Mouse (Mus musculus) midbrain, embryonic 12.5 days (tissue): ENCODE measurements around the gene Aurka. TPM values are rescaled to one million over a fixed set of nuclear protein-coding genes. Genes with fewer than 3 reads are reported as not detected.

Experiments used
- ATAC-seq: fragments of 200-750 bp; cut with Nextera tagmentation; 2 replicates; pipeline ENCODE4 v1.8.0; 2017; ENCODE audit warnings: low read depth, moderate TSS enrichment, moderate library complexity; ENCODE audit not compliant: low FRiP score
- H3K27ac ChIP-seq: fragments of 300-500 bp; sonication (generic); replicated peaks from 2 replicates; pipeline ENCODE4 v1.5.1; 2016; ENCODE audit warnings: mild to moderate bottlenecking
- H3K27me3 ChIP-seq: fragments of 300-500 bp; sonication (generic); 2 replicates; pipeline ENCODE4 v1.6.1; 2016; ENCODE audit warnings: mild to moderate bottlenecking
- H3K36me3 ChIP-seq: fragments of 300-500 bp; sonication (generic); 2 replicates; pipeline ENCODE4 v1.6.1; 2016
- H3K4me1 ChIP-seq: fragments of 300-500 bp; sonication (generic); 2 replicates; pipeline ENCODE4 v1.6.1; 2016
- H3K4me2 ChIP-seq: fragments of 300-500 bp; sonication (generic); replicated peaks from 2 replicates; pipeline ENCODE4 v1.6.1; 2016; ENCODE audit warnings: mild to moderate bottlenecking, moderate library complexity
- H3K4me3 ChIP-seq: fragments of 300-500 bp; sonication (generic); 2 replicates; pipeline ENCODE4 v1.5.1; 2016; ENCODE audit warnings: mild to moderate bottlenecking
- H3K9ac ChIP-seq: fragments of 300-500 bp; sonication (generic); replicated peaks from 2 replicates; pipeline ENCODE4 v1.6.1; 2016; ENCODE audit warnings: mild to moderate bottlenecking, moderate library complexity
- H3K9me3 ChIP-seq: fragments of 300-500 bp; sonication (generic); 2 replicates; pipeline ENCODE4 v1.6.1; 2016; ENCODE audit warnings: mild to moderate bottlenecking
- WGBS: fragments of 180-500 bp; shearing (Covaris S2); methylation state at CpG from one replicate; pipeline ENCODE4 v1.1.7; 2016; 5-methylcytosine and 5-hydroxymethylcytosine counted together
- polyA plus RNA-seq: library from polyadenylated mRNA; unstranded; fragments of >200 nt; fragmentation: Nextera tagmentation; extraction: Ambion mirVana; gene quantifications from 2 replicates; pipeline ENCODE4 v1.2.1, GENCODE M21; 2016

Aurka gene
- polyA plus RNA-seq, 1 experiment from 2014 or later = 111 TPM

DNA sequence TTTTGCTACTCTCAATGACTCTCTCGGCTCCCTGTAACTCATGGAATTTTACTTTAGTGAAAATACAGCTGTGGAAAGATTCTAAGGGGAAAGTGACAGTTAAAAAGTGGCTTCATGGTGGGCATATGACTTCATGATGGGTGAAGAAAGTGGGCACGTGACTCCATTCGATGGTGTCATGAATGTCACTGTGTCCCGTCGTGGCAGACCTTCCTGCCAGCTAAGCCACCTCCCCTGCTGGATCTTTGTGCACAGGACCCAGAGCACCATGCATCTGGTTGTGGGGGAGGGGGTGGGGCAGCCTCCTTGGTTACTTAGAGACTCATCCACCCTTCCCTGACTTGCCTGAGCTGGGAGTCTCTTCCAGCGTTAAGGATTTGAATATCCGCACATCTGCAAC is 33.9 kb upstream of the Aurka start:
- H3K27ac ChIP-seq = no peak overlapping the region
- 64% methylated on average over 7 of the region's 7 CpGs for WGBS
- H3K27me3 ChIP-seq = no peaks in the 10 kb centered on the region
- H3K4me2 ChIP-seq = no peak overlapping the region
- H3K36me3 ChIP-seq = no peaks in the 10 kb centered on the region
- no peaks in the 10 kb centered on the region for H3K4me1 ChIP-seq
- H3K9ac ChIP-seq = no peak overlapping the region
- ATAC-seq = no peak
- H3K4me3 ChIP-seq = no peak overlapping the region
- no peaks in the 10 kb centered on the region for H3K9me3 ChIP-seq

DNA sequence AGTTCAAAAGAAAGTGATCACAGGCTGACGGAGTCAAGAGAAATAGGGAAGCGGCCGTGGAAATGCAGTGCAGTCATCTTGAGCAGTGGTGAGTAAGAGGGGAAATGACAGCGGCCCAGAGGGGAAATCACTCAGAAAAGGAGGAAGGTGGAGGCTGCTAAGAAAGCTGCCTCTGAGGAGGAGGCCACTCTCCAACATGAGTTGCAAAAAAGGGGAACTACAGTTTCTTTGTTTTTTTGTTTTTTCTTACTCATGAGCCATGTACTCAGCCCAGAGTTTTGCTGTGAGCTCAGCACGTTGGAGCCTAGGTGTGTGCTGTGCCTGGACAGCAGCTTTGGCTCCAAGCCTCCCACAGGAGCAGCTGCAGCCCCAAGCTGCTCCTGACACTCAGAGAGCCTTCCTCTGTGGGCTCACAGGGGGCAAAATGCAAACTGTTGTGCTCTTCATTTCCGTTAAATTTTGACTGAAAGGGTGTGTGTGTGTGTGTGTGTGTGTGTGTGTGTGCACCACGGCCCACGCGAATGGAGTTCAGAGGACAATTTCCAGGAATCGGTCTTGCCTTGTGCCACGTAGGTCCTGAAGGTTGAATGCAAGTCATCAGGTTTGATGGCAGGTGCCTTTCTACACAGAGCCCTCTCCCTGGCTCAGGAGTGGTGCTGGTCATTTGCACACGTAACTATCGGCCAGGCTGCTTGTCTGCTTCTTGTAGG is 30.9 kb upstream of the Aurka start:
- no peak overlapping the region for H3K4me2 ChIP-seq
- no peaks in the 10 kb centered on the region for H3K4me1 ChIP-seq
- 79% methylated on average over 13 of the region's 13 CpGs for WGBS
- no peak overlapping the region for H3K27ac ChIP-seq
- H3K27me3 ChIP-seq = no peaks in the 10 kb centered on the region
- no peaks in the 10 kb centered on the region for H3K36me3 ChIP-seq
- H3K9me3 ChIP-seq = no peaks in the 10 kb centered on the region
- no peak for ATAC-seq
- H3K9ac ChIP-seq = no peak overlapping the region
- no peak overlapping the region for H3K4me3 ChIP-seq

DNA sequence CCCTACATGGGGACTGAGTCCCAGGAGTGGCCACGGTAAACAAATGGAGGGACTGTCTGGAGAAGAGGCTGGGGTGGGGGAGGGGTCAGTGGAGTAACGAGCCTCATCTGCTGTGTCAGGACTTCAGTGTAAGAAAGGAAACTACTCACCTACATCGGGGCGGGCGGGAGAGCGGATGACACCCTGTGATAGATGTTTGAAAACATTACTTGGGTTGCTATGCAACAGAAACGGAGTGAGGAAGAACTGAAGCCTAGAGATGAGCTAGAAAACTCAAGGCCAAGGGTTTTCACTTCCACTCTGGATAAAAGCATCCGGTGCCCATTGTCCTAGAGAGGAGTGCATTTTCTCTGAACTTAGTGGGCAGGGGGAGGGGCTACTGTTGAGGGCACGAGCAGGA is 29.6 kb upstream of the Aurka start:
- Histone ChIP-seq H3K4me3 (no peak overlapping the region), H3K4me1 (peaks cover 5% of the 10 kb centered on the region; the same call in 1 of the 2 replicates), H3K9me3 (no peaks in the 10 kb centered on the region), H3K27me3 (no peaks in the 10 kb centered on the region), H3K36me3 (no peaks in the 10 kb centered on the region), H3K9ac (no peak overlapping the region), H3K27ac (no peak overlapping the region), H3K4me2 (no peak overlapping the region)
- WGBS = 42% methylated on average over 9 of the region's 9 CpGs
- no peak for ATAC-seq

DNA sequence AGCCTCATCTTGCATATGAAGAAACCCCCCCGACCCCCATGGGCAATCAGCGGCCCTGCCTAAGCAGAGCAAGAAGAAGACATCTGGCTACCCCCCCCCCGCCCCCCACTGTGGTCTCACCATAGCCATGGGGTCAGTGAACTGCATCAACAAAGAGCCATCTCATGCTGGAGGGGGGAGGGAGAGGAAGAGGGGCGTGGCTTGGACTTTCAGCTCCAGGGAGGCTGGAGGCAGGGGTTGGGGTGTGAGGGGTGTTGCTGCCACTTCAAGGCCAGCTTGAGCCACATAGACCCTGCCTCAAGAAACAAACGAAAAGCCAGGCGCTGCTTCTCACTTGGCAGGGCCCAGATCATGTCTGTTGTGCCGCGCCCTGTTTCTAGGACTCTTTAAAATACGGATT is 25.6 kb upstream of the Aurka start:
- H3K9me3 ChIP-seq = no peaks in the 10 kb centered on the region
- no peaks in the 10 kb centered on the region for H3K27me3 ChIP-seq
- H3K4me2 ChIP-seq = no peak overlapping the region
- no peak for ATAC-seq
- no peak overlapping the region for H3K27ac ChIP-seq
- no peak overlapping the region for H3K9ac ChIP-seq
- no peak overlapping the region for H3K4me3 ChIP-seq
- WGBS = 47% methylated on average over 9 of the region's 9 CpGs
- no peaks in the 10 kb centered on the region for H3K36me3 ChIP-seq
- peaks cover 5% of the 10 kb centered on the region; the same call in 1 of the 2 replicates for H3K4me1 ChIP-seq

DNA sequence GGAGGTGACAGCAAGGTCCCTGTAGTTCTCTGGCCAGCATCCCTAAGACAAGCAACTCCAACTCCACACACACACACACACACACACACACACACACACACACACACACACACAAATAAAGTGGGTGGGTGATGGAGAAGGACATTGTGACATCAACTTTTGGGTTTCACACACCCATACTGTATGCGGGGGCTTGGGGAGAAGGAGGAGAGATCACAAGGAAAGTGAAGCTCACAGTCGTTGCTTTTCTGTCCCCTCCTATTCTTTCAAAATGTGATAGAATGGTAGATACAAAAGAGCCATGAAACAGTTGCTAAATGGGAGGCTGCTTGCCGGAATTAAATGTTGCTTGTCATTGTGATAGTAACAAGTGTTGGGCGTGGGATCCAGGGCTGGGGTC is 24.3 kb upstream of the Aurka start:
- no peak overlapping the region for H3K27ac ChIP-seq
- peaks cover 5% of the 10 kb centered on the region; the same call in 1 of the 2 replicates for H3K4me1 ChIP-seq
- no peaks in the 10 kb centered on the region for H3K9me3 ChIP-seq
- no peak overlapping the region for H3K4me3 ChIP-seq
- H3K4me2 ChIP-seq = no peak overlapping the region
- 80% methylated on average over 4 of the region's 4 CpGs for WGBS
- H3K9ac ChIP-seq = no peak overlapping the region
- H3K27me3 ChIP-seq = no peaks in the 10 kb centered on the region
- no peaks in the 10 kb centered on the region for H3K36me3 ChIP-seq
- ATAC-seq = no peak

DNA sequence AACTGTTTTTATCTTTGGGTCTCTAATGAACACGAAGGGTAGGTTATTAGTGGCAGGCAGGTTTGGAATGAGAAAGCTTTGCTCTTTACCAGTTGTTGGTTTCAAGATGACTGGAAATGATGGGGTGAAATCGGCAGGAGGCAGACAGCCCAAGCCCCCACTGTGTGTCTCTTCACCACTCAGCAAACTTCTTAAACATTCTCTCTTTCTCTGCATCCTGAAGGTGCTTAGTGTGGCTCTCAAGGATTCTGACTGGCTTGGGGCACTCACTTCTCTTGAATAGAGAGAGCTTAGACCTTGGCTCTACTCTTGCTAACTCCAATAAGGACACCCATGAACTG is 23.7 kb upstream of the Aurka start:
- Histone ChIP-seq H3K4me3 (no peak overlapping the region), H3K9me3 (no peaks in the 10 kb centered on the region), H3K4me2 (no peak overlapping the region), H3K27me3 (no peaks in the 10 kb centered on the region), H3K9ac (no peak overlapping the region), H3K4me1 (peaks cover 5% of the 10 kb centered on the region; the same call in 1 of the 2 replicates), H3K27ac (no peak overlapping the region), H3K36me3 (no peaks in the 10 kb centered on the region)
- 72% methylated on average over 2 of the region's 2 CpGs for WGBS
- no peak for ATAC-seq

DNA sequence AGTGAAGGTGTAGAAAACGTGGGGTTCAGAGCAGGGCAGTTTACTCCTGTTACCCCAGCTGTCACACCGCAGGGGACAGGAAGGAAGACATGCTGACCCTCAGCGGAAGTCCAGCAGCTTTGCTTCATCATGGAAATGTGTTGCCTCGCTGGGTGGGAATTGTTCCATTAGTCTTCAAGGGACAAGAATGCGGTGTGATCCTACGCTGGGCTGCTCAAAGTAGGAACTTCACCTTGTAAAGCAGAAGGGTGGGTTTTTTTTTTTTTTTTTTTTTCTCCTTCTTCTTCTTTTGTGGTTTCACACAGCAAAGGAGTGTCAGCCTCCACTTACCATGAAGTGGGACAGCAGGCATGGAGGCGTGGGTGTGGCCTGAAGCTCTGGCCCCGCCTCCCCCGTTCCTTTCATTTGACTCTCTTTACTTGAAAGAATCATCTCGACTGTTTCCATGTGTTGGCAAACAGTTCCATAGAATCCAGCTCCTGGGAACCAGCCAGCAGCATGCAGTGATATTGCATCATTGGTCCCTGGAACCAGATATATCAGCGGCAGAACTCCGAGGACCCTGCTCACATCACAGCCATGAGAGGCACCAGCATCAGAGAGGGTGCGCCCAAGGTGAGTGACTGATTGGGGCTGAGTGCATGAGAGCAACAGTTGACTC is 23.2 kb upstream of the Aurka start, which contains the start of gene Cass4:
Cass4 (plus strand) TSS at position 404 of the 661 bp plus-strand sequence.
- Histone ChIP-seq H3K27ac (no peak within 1 kb of the TSS), H3K4me1 (peaks cover 5% of the 10 kb centered on the region; the same call in 1 of the 2 replicates), H3K9ac (no peak within 1 kb of the TSS), H3K4me3 (no peak within 1 kb of the TSS), H3K9me3 (no peaks in the 10 kb centered on the region), H3K36me3 (no peaks in the 10 kb centered on the region), H3K27me3 (no peaks in the 10 kb centered on the region), H3K4me2 (no peak within 1 kb of the TSS)
- 49% methylated on average over 13 of the region's 13 CpGs for WGBS
- ATAC-seq = no peak

DNA sequence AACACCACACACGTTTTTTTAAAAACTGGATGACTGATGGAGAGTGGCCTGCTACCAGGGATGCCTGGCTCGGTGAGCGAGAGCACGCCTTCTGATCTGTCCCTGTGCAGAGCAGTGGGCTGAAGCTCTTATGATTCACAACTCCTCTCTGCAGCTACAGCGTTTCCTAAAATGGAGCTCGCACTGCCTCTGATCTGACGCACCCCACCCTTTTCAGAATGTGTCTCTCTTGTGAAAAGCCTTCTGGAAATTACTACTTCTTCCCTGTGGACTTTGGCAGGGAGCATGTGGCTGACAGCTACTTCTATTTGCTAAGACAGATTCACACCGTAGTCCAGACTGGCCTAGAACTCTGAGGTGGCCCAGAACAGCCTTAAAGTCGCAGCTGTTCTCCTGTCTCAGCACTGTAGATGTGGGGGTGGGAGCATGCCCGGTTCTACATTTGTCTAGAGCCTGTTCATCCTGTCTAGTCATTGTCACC is 21.7 kb upstream of the Aurka start:
- Histone ChIP-seq H3K9me3 (no peaks in the 10 kb centered on the region), H3K36me3 (no peaks in the 10 kb centered on the region), H3K4me2 (no peak overlapping the region), H3K9ac (no peak overlapping the region), H3K4me1 (peaks cover 5% of the 10 kb centered on the region; the same call in 1 of the 2 replicates), H3K27me3 (no peaks in the 10 kb centered on the region), H3K27ac (no peak overlapping the region), H3K4me3 (no peak overlapping the region)
- WGBS = 81% methylated on average over 10 of the region's 10 CpGs
- no peak for ATAC-seq

DNA sequence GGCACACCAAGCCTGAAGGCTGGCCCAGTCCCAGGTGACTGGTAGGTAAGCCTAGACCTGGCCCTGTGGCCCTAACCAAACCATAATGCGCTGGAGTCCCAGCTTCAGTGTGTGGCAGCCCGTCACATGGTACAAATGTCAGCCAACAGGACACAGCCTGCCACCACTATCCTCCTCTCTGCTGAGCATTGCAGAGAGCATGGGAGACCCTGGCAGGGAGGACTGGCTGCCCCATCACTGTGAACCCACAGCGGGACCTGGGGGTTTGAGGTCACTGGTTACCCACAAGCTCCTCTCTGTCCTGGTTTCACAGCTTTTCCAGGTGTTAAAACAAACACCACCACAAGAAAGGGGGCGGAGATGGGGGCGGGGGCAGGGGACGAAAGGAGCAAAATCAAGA is 20.0 kb upstream of the Aurka start:
- WGBS = 43% methylated on average over 6 of the region's 6 CpGs
- ATAC-seq = no peak
- Histone ChIP-seq H3K36me3 (no peaks in the 10 kb centered on the region), H3K27me3 (no peaks in the 10 kb centered on the region), H3K27ac (no peak overlapping the region), H3K4me3 (no peak overlapping the region), H3K4me1 (no peaks in the 10 kb centered on the region), H3K9ac (no peak overlapping the region), H3K4me2 (no peak overlapping the region), H3K9me3 (no peaks in the 10 kb centered on the region)

DNA sequence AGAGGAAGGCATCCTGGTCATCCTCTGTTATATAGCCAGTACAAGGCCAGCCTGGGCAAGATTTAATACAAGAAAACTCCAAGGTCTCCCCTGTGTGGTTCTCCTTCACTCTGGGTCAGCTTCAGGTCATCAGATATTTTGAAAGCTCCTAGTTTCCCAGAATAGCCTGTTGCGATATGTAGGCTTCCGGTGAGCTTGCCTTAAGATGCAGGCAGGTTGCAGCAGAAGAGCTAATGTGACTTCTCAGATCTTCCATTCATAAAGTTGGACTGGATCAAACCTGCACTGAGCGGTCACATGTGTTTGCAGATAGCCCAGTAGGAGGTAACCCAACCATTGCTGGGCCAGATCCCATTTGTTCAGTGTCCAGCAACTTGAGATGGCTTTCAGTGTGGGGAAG is 14.4 kb upstream of the Aurka start:
- no peak for ATAC-seq
- Histone ChIP-seq H3K4me1 (no peaks in the 10 kb centered on the region), H3K9ac (no peak overlapping the region), H3K4me3 (no peak overlapping the region), H3K4me2 (no peak overlapping the region), H3K27ac (no peak overlapping the region), H3K27me3 (no peaks in the 10 kb centered on the region), H3K36me3 (peaks cover 30% of the 10 kb centered on the region), H3K9me3 (no peaks in the 10 kb centered on the region)
- 86% methylated on average over 3 of the region's 3 CpGs for WGBS

DNA sequence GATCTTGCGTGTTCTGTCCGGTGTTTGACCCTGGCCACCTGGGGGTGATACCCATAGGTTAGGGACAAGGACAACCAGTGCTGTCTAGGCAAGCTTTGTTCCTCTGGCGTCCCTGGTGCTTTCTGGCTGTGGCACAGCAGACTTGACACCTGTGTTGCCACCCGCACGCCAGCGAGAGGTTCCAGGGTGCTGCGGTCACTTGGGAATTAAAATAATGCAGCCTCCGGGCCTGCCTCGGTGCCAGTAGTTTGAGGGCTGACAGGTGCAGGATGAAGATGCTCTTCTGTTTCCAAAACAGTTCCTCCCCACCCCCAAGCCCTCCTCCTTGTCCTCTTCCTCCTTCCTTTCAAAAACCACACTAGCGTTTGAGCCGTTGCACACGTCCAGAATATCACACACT is 11.6 kb upstream of the Aurka start:
- no peak overlapping the region for H3K27ac ChIP-seq
- no peak overlapping the region for H3K9ac ChIP-seq
- peaks cover 58% of the 10 kb centered on the region for H3K36me3 ChIP-seq
- no peaks in the 10 kb centered on the region for H3K9me3 ChIP-seq
- WGBS = 90% methylated on average over 12 of the region's 12 CpGs
- no peak overlapping the region for H3K4me2 ChIP-seq
- H3K4me3 ChIP-seq = no peak overlapping the region
- no peak for ATAC-seq
- H3K4me1 ChIP-seq = no peaks in the 10 kb centered on the region
- no peaks in the 10 kb centered on the region for H3K27me3 ChIP-seq

DNA sequence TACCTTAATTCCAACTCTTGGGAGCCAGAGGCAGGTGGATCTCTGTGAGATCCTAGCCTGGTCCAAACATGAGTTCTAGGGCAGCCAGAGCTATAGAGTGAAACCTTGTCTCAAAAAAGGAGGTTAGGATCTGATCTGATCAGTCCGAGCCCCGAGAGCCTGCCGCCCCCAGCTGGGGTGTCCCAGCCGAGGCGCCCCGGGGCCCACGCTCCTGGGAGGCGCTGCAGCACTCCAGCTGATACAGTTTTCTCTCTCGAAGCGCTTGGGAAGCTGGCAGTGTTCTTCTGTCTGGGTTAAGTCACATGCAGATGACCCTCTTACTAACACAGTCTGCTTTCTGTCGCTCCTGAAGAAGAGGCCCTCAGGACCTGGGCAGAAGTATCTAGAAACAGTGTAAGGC is 11.0 kb upstream of the Aurka start:
- Histone ChIP-seq H3K4me3 (no peak overlapping the region), H3K36me3 (peaks cover 63% of the 10 kb centered on the region), H3K9ac (no peak overlapping the region), H3K4me1 (no peaks in the 10 kb centered on the region), H3K27me3 (no peaks in the 10 kb centered on the region), H3K4me2 (no peak overlapping the region), H3K9me3 (no peaks in the 10 kb centered on the region), H3K27ac (no peak overlapping the region)
- WGBS = 93% methylated on average over 11 of the region's 11 CpGs
- ATAC-seq = no peak
